Mouse (Mus musculus): ENCODE measurements around the gene Sytl5. TPM values are rescaled to one million over a fixed set of nuclear protein-coding genes. Genes with fewer than 3 reads are reported as not detected.

Gene Sytl5
- polyA plus RNA-seq (2017; shearing (Covaris generic)) = not detected

DNA sequence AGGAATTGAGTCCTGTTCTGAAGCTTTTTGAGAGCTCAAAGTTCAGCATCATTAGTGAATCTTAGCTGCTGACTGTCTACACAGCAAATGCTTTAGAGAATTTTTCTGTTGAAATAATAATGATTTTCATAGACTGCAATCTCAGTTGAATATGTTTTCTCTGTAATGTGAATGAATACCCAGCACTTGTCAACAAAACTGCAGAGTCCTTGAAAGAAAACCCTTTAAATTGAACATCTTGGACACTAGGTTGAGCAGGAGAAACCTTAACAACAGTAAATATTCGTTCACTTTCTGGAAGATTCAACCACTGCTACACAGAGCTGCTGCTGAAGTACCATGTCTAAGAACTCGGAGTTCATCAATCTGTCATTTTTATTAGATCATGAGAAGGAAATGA, at the start of gene Sytl5:
Gene Sytl5, plus strand, starts transcription at position 301 of the 400 bp plus-strand sequence.

GRCm38 (mm10) chrX:9846628-9847027, 38.8 kb upstream of the Sytl5 start, which contains the start of gene Hypm:
Hypm (plus strand) TSS chrX:9846928.

DNA sequence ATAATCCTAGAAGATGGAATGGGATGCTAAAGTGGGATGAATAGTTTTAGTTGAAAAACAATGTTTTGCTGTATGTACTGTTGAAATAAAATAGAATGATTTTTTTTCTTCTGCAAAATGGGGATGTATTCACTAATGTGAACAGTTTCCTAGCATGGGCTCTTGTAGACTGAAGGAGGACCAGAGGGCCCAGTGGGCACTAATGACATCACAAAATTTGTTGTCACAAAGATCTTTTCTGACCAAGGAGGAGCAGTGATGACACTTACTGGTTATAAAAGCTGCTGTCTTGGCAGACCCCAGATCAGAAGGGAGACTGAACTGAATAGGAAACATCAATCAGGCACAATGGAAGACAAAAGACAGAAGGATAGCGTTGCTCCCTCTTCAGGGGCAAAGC, 36.0 kb upstream of the Sytl5 start, which contains the start of gene H2al3:
Gene H2al3, plus strand, starts transcription at position 301 of the 400 bp plus-strand sequence.

Other genes starting within 250 kb of the Sytl5 start
- gene Dynlt3, start 222.6 kb upstream of the Sytl5 start, polyA plus RNA-seq (2017; shearing (Covaris generic)) = 35.2 TPM
- gene Hypm, start 38.7 kb upstream of the Sytl5 start, polyA plus RNA-seq (2017; shearing (Covaris generic)) = not detected
- not detected for gene H2al3, start 35.9 kb upstream of the Sytl5 start, polyA plus RNA-seq (2017; shearing (Covaris generic))
- gene Srpx, start 232.1 kb downstream of the Sytl5 start, polyA plus RNA-seq (2017; shearing (Covaris generic)) = not detected